Mouse (Mus musculus) CD8-positive naive resting alpha-beta T cell, adult 57 days (primary cell): ENCODE results near the gene Shisa4. TPM values are rescaled to one million over a fixed set of nuclear protein-coding genes. Genes with fewer than 3 reads are reported as not detected.

ENCODE experiments used
- total RNA-seq: library from RNA; stranded (reverse); gene quantifications from one replicate; pipeline ENCODE4 v1.2.4, GENCODE M21; 2023

Gene Shisa4
- total RNA-seq = 1.4 TPM

GRCm38 (mm10) chr1:135374868-135375581, at the start of gene Shisa4:
TSS of gene Shisa4 (minus strand) at chr1:135375237.

GRCm38 (mm10) chr1:135324571-135324970, 50.5 kb downstream of the Shisa4 start, which contains the start of gene Lmod1:
TSS of gene Lmod1 (plus strand) at chr1:135324807.

Other genes with a start within 250 kb of the Shisa4 start
- 42.4 TPM for gene Ptpn7, start 242.5 kb downstream of the Shisa4 start, total RNA-seq
- 48.3 TPM for gene Arl8a, start 228.4 kb downstream of the Shisa4 start, total RNA-seq
- not detected for gene Gpr37l1, start 207.6 kb downstream of the Shisa4 start, total RNA-seq
- not detected for gene Elf3, start 116.7 kb downstream of the Shisa4 start, total RNA-seq
- gene Rnpep, start 91.2 kb downstream of the Shisa4 start, total RNA-seq = 27.0 TPM
- gene Timm17a, start 61.5 kb downstream of the Shisa4 start, total RNA-seq = 55.8 TPM
- gene Lmod1, start 50.4 kb downstream of the Shisa4 start, total RNA-seq = not detected
- gene Ipo9, start 55.3 kb upstream of the Shisa4 start, total RNA-seq = 79.2 TPM
- 2.4 TPM for gene Nav1, start 232.1 kb upstream of the Shisa4 start, total RNA-seq